27 mouse cellular contexts compared by ENCODE assay signal in genomic region chr10:60210468-60210867, GRCm38 (mm10). TPM values are rescaled to one million over a fixed set of nuclear protein-coding genes. Genes with fewer than 3 reads are reported as not detected.
DNase-seq lines count a peak whose midpoint lies in the region; ATAC-seq and TF ChIP-seq lines count a peak whose summit lies in the region.
"Had no signal": no experiment of that assay in that cellular context is flagged by ENCODE, and none has a peak within 500 bp of the region (broad histone marks: within the 10 kb centered on the region; RNA-seq: fewer than 3 reads in every experiment).

No protein-coding gene starts in this region.

- no peak overlapping the region for H3ac ChIP-seq in myocyte (ENCODE audit: control insufficient read depth, insufficient read length)

- no peak for TF ChIP-seq POLR2A in myocyte (IDR thresholded peaks at IDR 0.05; ENCODE audit: insufficient read length, low read depth)

- peak overlapping the region; percentile 44; the same call in 1 of the 2 replicates for H3K27ac ChIP-seq in forebrain, embryonic 10.5 days
- no peak overlapping the region for H3K27ac ChIP-seq in forebrain, embryonic 15.5 days (replicated peaks)
- H3K27ac ChIP-seq in hindbrain, embryonic 10.5 days: 0 out of 2 replicates have a peak overlapping the region, but pooled peaks have one; percentile 30
- H3K27ac ChIP-seq in hindbrain, embryonic 11.5 days (ENCODE audit: low read depth, low read length): no peak overlapping the region
- H3K27ac ChIP-seq: hindbrain, embryonic 15.5 days; intestine, embryonic 15.5 days; liver, embryonic 14.5 days; neural tube, embryonic 13.5 days had no signal

- H3K9me3 ChIP-seq in forebrain, embryonic 10.5 days: no peaks in the 10 kb centered on the region
- H3K9me3 ChIP-seq in forebrain, embryonic 15.5 days: no peaks in the 10 kb centered on the region
- no peaks in the 10 kb centered on the region for H3K9me3 ChIP-seq in hindbrain, embryonic 10.5 days
- no peaks in the 10 kb centered on the region for H3K9me3 ChIP-seq in hindbrain, embryonic 11.5 days (ENCODE audit: control insufficient read depth, low read length)
- H3K9me3 ChIP-seq: G1E; heart, embryonic 13.5 days; hindbrain, embryonic 15.5 days; intestine, embryonic 15.5 days; megakaryocyte, embryonic 14.5 days; neural tube, embryonic 13.5 days had no signal

- H3K79me2 ChIP-seq in myocyte (ENCODE audit: control insufficient read depth, insufficient read depth): no peaks in the 10 kb centered on the region

- DNase-seq in forebrain, embryonic 10.5 days (ENCODE audit: extremely low spot score, low spot score): no peak
- no peak for DNase-seq in hindbrain, embryonic 10.5 days (ENCODE audit: low spot score)
- DNase-seq in hindbrain, embryonic 11.5 days (ENCODE audit: low spot score): no peak
- DNase-seq in right cerebral cortex, adult 18-20 months: peak; percentile 28
- DNase-seq in right cerebral cortex, postnatal 36 days (ENCODE audit: low spot score in 2 of 2): no peak
- DNase-seq: B cell, adult 2 months; cerebellum, adult 11 months; cerebellum, postnatal 10 days; kidney, adult 8-10 months; kidney, postnatal 14 days; lung, embryonic 14.5 days; midbrain, embryonic 14.5 days; retina, postnatal 1 day; right cerebral cortex, postnatal 4 days; thymus, adult 2 months had no signal

- no peak overlapping the region for H3K9ac ChIP-seq in forebrain, embryonic 15.5 days (replicated peaks)
- no peak overlapping the region for H3K9ac ChIP-seq in hindbrain, embryonic 11.5 days (ENCODE audit: low read depth, low read length)
- H3K9ac ChIP-seq: heart, embryonic 13.5 days; hindbrain, embryonic 15.5 days; intestine, embryonic 15.5 days; liver, embryonic 14.5 days; lung, embryonic 14.5 days; neural tube, embryonic 13.5 days had no signal

- peaks cover 63% of the 10 kb centered on the region for H3K4me1 ChIP-seq in forebrain, embryonic 10.5 days
- peaks cover 49% of the 10 kb centered on the region for H3K4me1 ChIP-seq in forebrain, embryonic 15.5 days
- H3K4me1 ChIP-seq in hindbrain, embryonic 10.5 days (replicated peaks): peaks cover 60% of the 10 kb centered on the region
- peaks cover 7% of the 10 kb centered on the region for H3K4me1 ChIP-seq in hindbrain, embryonic 11.5 days (replicated peaks; ENCODE audit: control insufficient read depth, insufficient read depth, low read length)
- H3K4me1 ChIP-seq: megakaryocyte, embryonic 14.5 days had no signal

- H3K27me3 ChIP-seq in forebrain, embryonic 10.5 days (ENCODE audit: poor library complexity, severe bottlenecking): peaks cover 9% of the 10 kb centered on the region
- no peaks in the 10 kb centered on the region for H3K27me3 ChIP-seq in forebrain, embryonic 15.5 days
- peaks cover 3% of the 10 kb centered on the region; the same call in 1 of the 2 replicates for H3K27me3 ChIP-seq in hindbrain, embryonic 10.5 days (ENCODE audit: insufficient read depth, poor library complexity, severe bottlenecking)
- H3K27me3 ChIP-seq in hindbrain, embryonic 11.5 days (ENCODE audit: control insufficient read depth, insufficient read depth, low read length): no peaks in the 10 kb centered on the region
- no peaks in the 10 kb centered on the region for H3K27me3 ChIP-seq in myocyte (ENCODE audit: control insufficient read depth, insufficient read depth, insufficient read length)
- H3K27me3 ChIP-seq: CH12.LX; hindbrain, embryonic 15.5 days; intestine, embryonic 15.5 days; neural tube, embryonic 13.5 days had no signal

- WGBS in forebrain, embryonic 10.5 days: 75% methylated on average over 2 of the region's 2 CpGs
- WGBS in forebrain, embryonic 15.5 days: 63% methylated on average over 2 of the region's 2 CpGs
- WGBS in hindbrain, embryonic 10.5 days: 70% methylated on average over 2 of the region's 2 CpGs
- 81% methylated on average over 2 of the region's 2 CpGs for WGBS in hindbrain, embryonic 11.5 days

- H3K4me3 ChIP-seq in forebrain, embryonic 10.5 days: no peak overlapping the region
- no peak overlapping the region for H3K4me3 ChIP-seq in forebrain, embryonic 15.5 days
- H3K4me3 ChIP-seq in hindbrain, embryonic 10.5 days: no peak overlapping the region
- no peak overlapping the region for H3K4me3 ChIP-seq in hindbrain, embryonic 11.5 days (ENCODE audit: low read depth, low read length)
- H3K4me3 ChIP-seq in myocyte: no peak overlapping the region
- H3K4me3 ChIP-seq: heart, embryonic 13.5 days; hindbrain, embryonic 15.5 days; intestine, embryonic 15.5 days; megakaryocyte, embryonic 14.5 days; neural tube, embryonic 13.5 days had no signal

- H3K36me3 ChIP-seq in forebrain, embryonic 10.5 days (replicated peaks): no peaks in the 10 kb centered on the region
- H3K36me3 ChIP-seq in forebrain, embryonic 15.5 days: no peaks in the 10 kb centered on the region
- no peaks in the 10 kb centered on the region for H3K36me3 ChIP-seq in hindbrain, embryonic 10.5 days
- no peaks in the 10 kb centered on the region for H3K36me3 ChIP-seq in hindbrain, embryonic 11.5 days (ENCODE audit: control insufficient read depth, insufficient read depth, low read length)
- no peaks in the 10 kb centered on the region for H3K36me3 ChIP-seq in myocyte (ENCODE audit: control insufficient read depth, insufficient read depth)
- H3K36me3 ChIP-seq: G1E; heart, embryonic 13.5 days; hindbrain, embryonic 15.5 days; intestine, embryonic 15.5 days; neural tube, embryonic 13.5 days had no signal

- no peak overlapping the region for H3K4me2 ChIP-seq in forebrain, embryonic 15.5 days (replicated peaks)
- no peak overlapping the region for H3K4me2 ChIP-seq in hindbrain, embryonic 11.5 days (replicated peaks; ENCODE audit: low read depth, low read length)
- peak overlapping the region; percentile 54 for H3K4me2 ChIP-seq in myocyte (ENCODE audit: low read depth)
- H3K4me2 ChIP-seq: heart, embryonic 13.5 days; hindbrain, embryonic 15.5 days; intestine, embryonic 15.5 days; lung, embryonic 14.5 days; neural tube, embryonic 13.5 days had no signal

- no peak for ATAC-seq in forebrain, embryonic 15.5 days (replicated peaks)
- ATAC-seq in hindbrain, embryonic 11.5 days (ENCODE audit: low FRiP score): no peak
- no peak for ATAC-seq in erythroblast, adult 5-6 weeks (replicated peaks; ENCODE audit: low FRiP score, poor library complexity, severe bottlenecking)
- ATAC-seq: forebrain, embryonic 14.5 days; intestine, embryonic 15.5 days had no signal

TF ChIP-seq in myocyte, 11 proteins besides CTCF, POLR2A, EP300 and RAD21:
- TF ChIP-seq CEBPB (IDR thresholded peaks at IDR 0.05; ENCODE audit: insufficient read depth, poor library complexity, severe bottlenecking) (no peak), MYOD1 (IDR thresholded peaks at IDR 0.05; ENCODE audit: control insufficient read depth in 1 of 3, insufficient read length in 2 of 3, low read depth in 2 of 3) (no peak), MYOG (IDR thresholded peaks at IDR 0.05; ENCODE audit: control insufficient read depth in 1 of 3, insufficient read depth in 1 of 3, insufficient read length in 2 of 3, low read depth in 2 of 3) (no peak), E2F4 (IDR thresholded peaks at IDR 0.05; ENCODE audit: insufficient read depth) (no peak), TCF12 (IDR thresholded peaks at IDR 0.05; ENCODE audit: insufficient read depth, poor library complexity, severe bottlenecking) (no peak)

RNA-seq across cellular contexts. Expression of gene Chst3, which starts 8.6 kb away (rescaled TPM):
- polyA plus RNA-seq in forebrain, embryonic 10.5 days (2016; fragmentation: Nextera tagmentation; extraction: Ambion mirVana): 2.1 and 2.4 TPM in 2 replicates
- polyA plus RNA-seq in forebrain, embryonic 15.5 days (2015; fragmentation: Nextera tagmentation; extraction: Ambion mirVana): 1.2 and 1.5 TPM in 2 replicates
- polyA plus RNA-seq in hindbrain, embryonic 10.5 days (2016; fragmentation: Nextera tagmentation; extraction: Ambion mirVana): 1.8 and 2.2 TPM in 2 replicates
- 1.5 TPM in 2 replicates for polyA plus RNA-seq in hindbrain, embryonic 11.5 days (2014; fragmentation: Nextera tagmentation; extraction: Ambion mirVana)
- 1.6 TPM for polyA plus RNA-seq in myocyte (2012; fragmentation: generic; extraction: Trizol)
- total RNA-seq in erythroblast, adult 5-6 weeks (2015; ENCODE audit: low replicate concordance): not detected in 2 replicates
- total RNA-seq in erythroblast, adult 5-6 weeks (2017; ENCODE audit: low replicate concordance): not detected in 2 replicates
- polyA plus RNA-seq: G1E had no signal

Comparison
In these comparisons a context has a peak if more than half of its experiments do, and no peak if none do; other contexts are left out.
1. H3K27ac ChIP-seq: peak in forebrain, embryonic 10.5 days (single experiment) and hindbrain, embryonic 10.5 days (single experiment); none in forebrain, embryonic 15.5 days (single experiment) and hindbrain, embryonic 11.5 days (single experiment).